Mouse (Mus musculus): Measurements from ENCODE around the gene Fgf12.

- no peak for TF ChIP-seq CTCF (IDR thresholded peaks at IDR 0.05; ENCODE audit: low read depth, low read length)
- TF ChIP-seq POLR2A (IDR thresholded peaks at IDR 0.05; ENCODE audit: insufficient read depth, low read length), result no peak
- no peak for TF ChIP-seq EP300 (IDR thresholded peaks at IDR 0.05; ENCODE audit: insufficient read depth, low read depth, low read length)
Measured at GRCm38 (mm10) chr16:28215930-28216329, 536.9 kb downstream of the Fgf12 start.

Measured in ES-Bruce4 (cell line).